ENCODE assay signal across 16 mouse cellular contexts in genomic region chr4:88138366-88138917, GRCm38 (mm10).
"Had no signal": no experiment of that assay in that cellular context is flagged by ENCODE, and none has a peak within 500 bp of the region (broad histone marks: within the 10 kb centered on the region; RNA-seq: fewer than 3 reads in every experiment).

No protein-coding gene starts in this region.

- H3K36me3 ChIP-seq: limb, embryonic 12.5 days; limb, embryonic 15.5 days had no signal

- H3K4me3 ChIP-seq: layer of hippocampus, adult 2 months; limb, embryonic 12.5 days; limb, embryonic 15.5 days had no signal

- H3K9me3 ChIP-seq: limb, embryonic 12.5 days; limb, embryonic 15.5 days had no signal

- ATAC-seq: liver, postnatal 0 days; lung, postnatal 0 days had no signal

- DNase-seq: kidney, adult 9 months; kidney, postnatal 14 days; layer of hippocampus, adult 9-11 months; left cerebral cortex, postnatal 4 days; liver, postnatal 0 days; lung, embryonic 14.5 days; midbrain, embryonic 14.5 days; thymus, adult 2 months; thymus, postnatal 14 days; thymus, postnatal 4 days had no signal

- H3K9ac ChIP-seq: limb, embryonic 12.5 days; limb, embryonic 15.5 days; liver, embryonic 14.5 days; liver, postnatal 0 days; lung, embryonic 14.5 days had no signal

- H3K27me3 ChIP-seq: limb, embryonic 12.5 days; limb, embryonic 15.5 days had no signal

- H3K27ac ChIP-seq: layer of hippocampus, adult 2 months; limb, embryonic 12.5 days; limb, embryonic 15.5 days; liver, embryonic 14.5 days; macrophage had no signal
